ENCODE assay signal across 8 mouse cellular contexts in genomic region chr1:187031796-187032195, GRCm38 (mm10).
DNase-seq lines count a peak whose midpoint lies in the region; ATAC-seq and TF ChIP-seq lines count a peak whose summit lies in the region.

No protein-coding gene starts in this region.

- H3K27me3 ChIP-seq in hindbrain, embryonic 14.5 days (ENCODE audit: control insufficient read depth, insufficient read depth, low read length) = no peaks in the 10 kb centered on the region
- H3K27me3 ChIP-seq in hindbrain, embryonic 12.5 days = no peaks in the 10 kb centered on the region
- H3K27me3 ChIP-seq in ES-Bruce4 (ENCODE audit: control insufficient read depth, insufficient read depth, low read length, poor library complexity, severe bottlenecking) = no peaks in the 10 kb centered on the region
- no peaks in the 10 kb centered on the region for H3K27me3 ChIP-seq in forebrain, postnatal 0 days (ENCODE audit: insufficient read depth, low read length)
- no peaks in the 10 kb centered on the region for H3K27me3 ChIP-seq in megakaryocyte, embryonic 14.5 days (replicated peaks)

- TF ChIP-seq EP300 in ES-Bruce4 (IDR thresholded peaks at IDR 0.05; ENCODE audit: insufficient read depth, low read depth, low read length) = no peak

- no peak for ATAC-seq in hindbrain, embryonic 14.5 days (ENCODE audit: low FRiP score)
- no peak for ATAC-seq in hindbrain, embryonic 12.5 days (ENCODE audit: low FRiP score)
- no peak for ATAC-seq in forebrain, postnatal 0 days
- no peak for ATAC-seq in inflammation-experienced regulatory T-cells, adult 6 months

- WGBS in hindbrain, embryonic 14.5 days = 47% methylated on average over 6 of the region's 6 CpGs
- 48% methylated on average over 6 of the region's 6 CpGs for WGBS in hindbrain, embryonic 12.5 days
- 36% methylated on average over 6 of the region's 6 CpGs for WGBS in forebrain, postnatal 0 days

- H3K9me3 ChIP-seq in hindbrain, embryonic 14.5 days (ENCODE audit: control insufficient read depth, low read length) = no peaks in the 10 kb centered on the region
- H3K9me3 ChIP-seq in hindbrain, embryonic 12.5 days (replicated peaks) = no peaks in the 10 kb centered on the region
- H3K9me3 ChIP-seq in ES-Bruce4 (replicated peaks; ENCODE audit: control insufficient read depth, insufficient read depth, low read length, poor library complexity, severe bottlenecking) = no peaks in the 10 kb centered on the region
- H3K9me3 ChIP-seq in forebrain, postnatal 0 days (ENCODE audit: low read length) = no peaks in the 10 kb centered on the region
- H3K9me3 ChIP-seq in megakaryocyte, embryonic 14.5 days = peaks cover 3% of the 10 kb centered on the region; the same call in 1 of the 2 replicates

- TF ChIP-seq POLR2A in ES-Bruce4 (IDR thresholded peaks at IDR 0.05; ENCODE audit: insufficient read depth, low read length) = no peak

- H3K27ac ChIP-seq in hindbrain, embryonic 14.5 days = no peak overlapping the region
- H3K27ac ChIP-seq in hindbrain, embryonic 12.5 days = no peak overlapping the region
- H3K27ac ChIP-seq in ES-Bruce4 (ENCODE audit: insufficient read depth, low read length) = no peak overlapping the region
- H3K27ac ChIP-seq in forebrain, postnatal 0 days (ENCODE audit: low read depth, low read length) = no peak overlapping the region
- H3K27ac ChIP-seq in layer of hippocampus, adult 2 months = no peak overlapping the region

- H3K4me3 ChIP-seq in hindbrain, embryonic 14.5 days (replicated peaks; ENCODE audit: low read length) = no peak overlapping the region
- no peak overlapping the region for H3K4me3 ChIP-seq in hindbrain, embryonic 12.5 days
- no peak overlapping the region for H3K4me3 ChIP-seq in ES-Bruce4 (ENCODE audit: low read depth, low read length)
- no peak overlapping the region for H3K4me3 ChIP-seq in forebrain, postnatal 0 days (ENCODE audit: low read depth, low read length)
- H3K4me3 ChIP-seq in layer of hippocampus, adult 2 months = no peak overlapping the region
- peak overlapping the region; percentile 62 for H3K4me3 ChIP-seq in megakaryocyte, embryonic 14.5 days (replicated peaks)

- no peak overlapping the region for H3K9ac ChIP-seq in hindbrain, embryonic 14.5 days
- H3K9ac ChIP-seq in hindbrain, embryonic 12.5 days = no peak overlapping the region
- H3K9ac ChIP-seq in ES-Bruce4 (ENCODE audit: low read depth, poor library complexity, severe bottlenecking) = no peak overlapping the region
- H3K9ac ChIP-seq in forebrain, postnatal 0 days = no peak overlapping the region

- H3K4me2 ChIP-seq in hindbrain, embryonic 14.5 days (replicated peaks) = no peak overlapping the region
- H3K4me2 ChIP-seq in hindbrain, embryonic 12.5 days (replicated peaks) = no peak overlapping the region
- no peak overlapping the region for H3K4me2 ChIP-seq in forebrain, postnatal 0 days (ENCODE audit: low read depth)

- peak; percentile 64 for DNase-seq in hindbrain, embryonic 14.5 days (ENCODE audit: low spot score)
- DNase-seq in adrenal gland, postnatal 36 days = peak; percentile 7 to 44
- DNase-seq in forebrain, postnatal 0 days = peak; percentile 56
- DNase-seq in layer of hippocampus, adult 2 months (ENCODE audit: low spot score in 2 of 2) = peak; percentile 16 to 67

- H3K4me1 ChIP-seq in hindbrain, embryonic 14.5 days (replicated peaks; ENCODE audit: control insufficient read depth, insufficient read depth, low read length) = no peaks in the 10 kb centered on the region
- no peaks in the 10 kb centered on the region for H3K4me1 ChIP-seq in hindbrain, embryonic 12.5 days
- no peaks in the 10 kb centered on the region for H3K4me1 ChIP-seq in ES-Bruce4 (ENCODE audit: control insufficient read depth, insufficient read depth, low read length)
- no peaks in the 10 kb centered on the region for H3K4me1 ChIP-seq in forebrain, postnatal 0 days (ENCODE audit: insufficient read depth)
- peaks cover 4% of the 10 kb centered on the region; the same call in 1 of the 2 replicates for H3K4me1 ChIP-seq in megakaryocyte, embryonic 14.5 days

- H3K36me3 ChIP-seq in hindbrain, embryonic 14.5 days (replicated peaks; ENCODE audit: control insufficient read depth, insufficient read depth) = no peaks in the 10 kb centered on the region
- no peaks in the 10 kb centered on the region for H3K36me3 ChIP-seq in hindbrain, embryonic 12.5 days
- H3K36me3 ChIP-seq in ES-Bruce4 (ENCODE audit: control insufficient read depth, insufficient read depth, low read length, poor library complexity, severe bottlenecking) = no peaks in the 10 kb centered on the region
- H3K36me3 ChIP-seq in forebrain, postnatal 0 days (ENCODE audit: insufficient read depth) = no peaks in the 10 kb centered on the region
- H3K36me3 ChIP-seq in megakaryocyte, embryonic 14.5 days (replicated peaks; ENCODE audit: low read length) = no peaks in the 10 kb centered on the region

- TF ChIP-seq CTCF in ES-Bruce4 (IDR thresholded peaks at IDR 0.05; ENCODE audit: low read depth, low read length) = peak; percentile 60
- TF ChIP-seq CTCF in forebrain, postnatal 0 days (IDR thresholded peaks at IDR 0.05; ENCODE audit: low read depth) = peak; percentile 75
- TF ChIP-seq CTCF in layer of hippocampus, adult 2 months (conservative IDR thresholded peaks at IDR 0.05) = peak; percentile 90
